Mouse (Mus musculus): ENCODE measurements around the gene Glrx5. TPM values are rescaled to one million over a fixed set of nuclear protein-coding genes. Genes with fewer than 3 reads are reported as not detected.

The Glrx5 gene
- polyA plus RNA-seq, 1 experiment from 2014 or later = 150 TPM

- Histone ChIP-seq H3K4me3 (replicated peaks; ENCODE audit: low read length) (peak overlapping the region; percentile 72), H3K27ac (ENCODE audit: low read length) (peak overlapping the region; percentile 25; the same call in 1 of the 2 replicates), H3K9ac (ENCODE audit: low read length) (peak overlapping the region; percentile 81), H3K4me2 (ENCODE audit: low read depth, low read length) (peak overlapping the region; percentile 75), H3K27me3 (ENCODE audit: control insufficient read depth, insufficient read depth, low read length) (peaks cover 18% of the 10 kb centered on the region), H3K36me3 (ENCODE audit: control insufficient read depth, insufficient read depth, low read length) (no peaks in the 10 kb centered on the region), H3K4me1 (ENCODE audit: control insufficient read depth, insufficient read depth, low read length) (peaks cover 22% of the 10 kb centered on the region), H3K9me3 (replicated peaks; ENCODE audit: control insufficient read depth, low read length) (no peaks in the 10 kb centered on the region)
- ATAC-seq (ENCODE audit: insufficient read depth, low FRiP score) = peak; percentile 6; the same call in 1 of the 2 replicates
- 20% methylated on average over 9 of the region's 9 CpGs for WGBS
Measured at GRCm38 (mm10) chr12:105010213-105010790, 22.2 kb upstream of the Glrx5 start.

DNA sequence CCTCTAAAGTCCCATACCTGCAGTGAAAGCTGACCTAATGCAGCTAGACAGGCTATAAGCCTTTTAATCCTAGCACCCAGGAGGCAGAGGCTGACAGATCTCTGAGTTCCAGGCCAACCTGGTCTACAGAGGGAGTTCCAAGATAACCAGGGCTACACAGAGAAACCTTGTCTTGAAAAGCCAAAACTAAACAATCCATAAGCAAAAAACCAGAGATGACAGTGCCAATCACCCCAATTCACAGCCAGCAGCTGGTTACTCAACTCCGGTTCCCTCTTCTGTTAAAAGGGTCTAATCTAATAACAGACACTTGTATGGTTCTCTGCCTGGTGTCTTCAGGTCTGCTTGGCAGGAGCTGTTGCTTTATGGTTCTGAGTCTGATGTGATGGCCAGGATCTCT is 20.9 kb upstream of the Glrx5 start:
- Histone ChIP-seq H3K9ac (ENCODE audit: low read length) (no peak overlapping the region), H3K27ac (ENCODE audit: low read length) (no peak overlapping the region), H3K36me3 (ENCODE audit: control insufficient read depth, insufficient read depth, low read length) (no peaks in the 10 kb centered on the region), H3K4me1 (ENCODE audit: control insufficient read depth, insufficient read depth, low read length) (peaks cover 22% of the 10 kb centered on the region), H3K9me3 (replicated peaks; ENCODE audit: control insufficient read depth, low read length) (no peaks in the 10 kb centered on the region), H3K4me3 (replicated peaks; ENCODE audit: low read length) (no peak overlapping the region), H3K27me3 (ENCODE audit: control insufficient read depth, insufficient read depth, low read length) (peaks cover 18% of the 10 kb centered on the region), H3K4me2 (ENCODE audit: low read depth, low read length) (no peak overlapping the region)
- no peak for ATAC-seq (ENCODE audit: insufficient read depth, low FRiP score)
- WGBS = 100% methylated on average over 1 of the region's 1 CpGs

- Histone ChIP-seq H3K4me3 (replicated peaks; ENCODE audit: low read length) (no peak overlapping the region), H3K4me1 (ENCODE audit: control insufficient read depth, insufficient read depth, low read length) (peaks cover 22% of the 10 kb centered on the region), H3K27ac (ENCODE audit: low read length) (no peak overlapping the region), H3K36me3 (ENCODE audit: control insufficient read depth, insufficient read depth, low read length) (no peaks in the 10 kb centered on the region), H3K9ac (ENCODE audit: low read length) (no peak overlapping the region), H3K4me2 (ENCODE audit: low read depth, low read length) (no peak overlapping the region), H3K9me3 (replicated peaks; ENCODE audit: control insufficient read depth, low read length) (no peaks in the 10 kb centered on the region), H3K27me3 (ENCODE audit: control insufficient read depth, insufficient read depth, low read length) (peaks cover 18% of the 10 kb centered on the region)
- 91% methylated on average over 4 of the region's 4 CpGs for WGBS
- no peak for ATAC-seq (ENCODE audit: insufficient read depth, low FRiP score)
Measured at GRCm38 (mm10) chr12:105012314-105012713, 20.2 kb upstream of the Glrx5 start.

- no peak for ATAC-seq (ENCODE audit: insufficient read depth, low FRiP score)
- WGBS = 17% methylated on average over 17 of the region's 17 CpGs
- H3K4me1 ChIP-seq (ENCODE audit: control insufficient read depth, insufficient read depth, low read length) = peaks cover 22% of the 10 kb centered on the region
- no peaks in the 10 kb centered on the region for H3K36me3 ChIP-seq (ENCODE audit: control insufficient read depth, insufficient read depth, low read length)
- peak overlapping the region; percentile 32 for H3K27ac ChIP-seq (ENCODE audit: low read length)
- peak overlapping the region; percentile 41; the same call in 1 of the 2 replicates for H3K9ac ChIP-seq (ENCODE audit: low read length)
- no peaks in the 10 kb centered on the region for H3K9me3 ChIP-seq (replicated peaks; ENCODE audit: control insufficient read depth, low read length)
- H3K27me3 ChIP-seq (ENCODE audit: control insufficient read depth, insufficient read depth, low read length) = peaks cover 11% of the 10 kb centered on the region
- H3K4me3 ChIP-seq (replicated peaks; ENCODE audit: low read length) = 0 out of 2 replicates have a peak overlapping the region, but pooled peaks have one; percentile 5
- peak overlapping the region; percentile 35 for H3K4me2 ChIP-seq (ENCODE audit: low read depth, low read length)
Measured at GRCm38 (mm10) chr12:105013065-105013464, 19.4 kb upstream of the Glrx5 start.

DNA sequence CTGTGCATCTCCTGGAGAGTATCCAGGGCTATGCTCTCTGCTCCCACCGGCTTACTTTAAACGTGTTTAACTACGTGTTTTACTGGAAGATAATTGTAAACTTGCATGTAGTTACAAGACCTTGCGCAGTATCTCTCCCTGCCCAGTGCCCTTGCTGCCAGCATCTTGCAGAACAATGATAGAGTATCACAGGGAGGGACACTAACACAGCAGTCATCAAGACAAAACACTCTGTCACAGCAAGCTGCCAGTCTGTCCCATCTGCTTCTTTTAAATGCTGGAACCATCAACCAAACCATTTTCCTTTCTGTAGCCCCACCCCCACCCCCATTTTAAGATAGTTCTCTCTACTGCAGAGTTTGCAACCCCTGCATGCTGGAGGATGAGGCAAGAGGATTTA is 16.3 kb upstream of the Glrx5 start:
- no peak for ATAC-seq (ENCODE audit: insufficient read depth, low FRiP score)
- H3K9ac ChIP-seq (ENCODE audit: low read length) = no peak overlapping the region
- H3K36me3 ChIP-seq (ENCODE audit: control insufficient read depth, insufficient read depth, low read length) = no peaks in the 10 kb centered on the region
- 51% methylated on average over 4 of the region's 4 CpGs for WGBS
- H3K4me1 ChIP-seq (ENCODE audit: control insufficient read depth, insufficient read depth, low read length) = no peaks in the 10 kb centered on the region
- H3K4me3 ChIP-seq (replicated peaks; ENCODE audit: low read length) = no peak overlapping the region
- H3K27ac ChIP-seq (ENCODE audit: low read length) = no peak overlapping the region
- no peak overlapping the region for H3K4me2 ChIP-seq (ENCODE audit: low read depth, low read length)
- H3K9me3 ChIP-seq (replicated peaks; ENCODE audit: control insufficient read depth, low read length) = no peaks in the 10 kb centered on the region
- no peaks in the 10 kb centered on the region for H3K27me3 ChIP-seq (ENCODE audit: control insufficient read depth, insufficient read depth, low read length)

DNA sequence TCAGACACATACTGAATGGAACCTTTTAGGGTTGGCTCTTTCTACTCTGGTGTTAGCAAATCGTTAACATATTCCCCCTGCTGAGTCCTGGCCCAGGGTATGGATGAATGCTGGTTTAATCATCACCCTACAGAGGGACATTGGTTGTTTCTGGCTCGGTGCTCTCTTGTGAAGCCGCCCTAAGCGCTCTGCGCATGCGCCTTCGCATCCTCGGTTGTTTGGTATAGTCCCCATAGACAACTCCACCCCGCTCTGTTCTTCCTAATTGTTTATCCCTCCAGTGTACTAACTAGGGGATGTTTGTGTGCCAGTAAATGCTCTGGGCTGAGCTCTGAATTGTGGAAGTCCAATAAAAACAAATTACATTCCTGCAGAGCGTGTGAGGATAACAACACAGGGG is 15.8 kb upstream of the Glrx5 start:
- Histone ChIP-seq H3K4me2 (ENCODE audit: low read depth, low read length) (no peak overlapping the region), H3K4me1 (ENCODE audit: control insufficient read depth, insufficient read depth, low read length) (no peaks in the 10 kb centered on the region), H3K27me3 (ENCODE audit: control insufficient read depth, insufficient read depth, low read length) (no peaks in the 10 kb centered on the region), H3K36me3 (ENCODE audit: control insufficient read depth, insufficient read depth, low read length) (no peaks in the 10 kb centered on the region), H3K9ac (ENCODE audit: low read length) (no peak overlapping the region), H3K9me3 (replicated peaks; ENCODE audit: control insufficient read depth, low read length) (no peaks in the 10 kb centered on the region), H3K4me3 (replicated peaks; ENCODE audit: low read length) (no peak overlapping the region), H3K27ac (ENCODE audit: low read length) (no peak overlapping the region)
- WGBS = 70% methylated on average over 10 of the region's 10 CpGs
- ATAC-seq (ENCODE audit: insufficient read depth, low FRiP score) = no peak

GRCm38 (mm10) chr12:105019359-105020219 is 12.9 kb upstream of the Glrx5 start:
- 42% methylated on average over 19 of the region's 19 CpGs for WGBS
- no peaks in the 10 kb centered on the region for H3K27me3 ChIP-seq (ENCODE audit: control insufficient read depth, insufficient read depth, low read length)
- 0 out of 2 replicates have a peak overlapping the region, but pooled peaks have one; percentile 15 for H3K9ac ChIP-seq (ENCODE audit: low read length)
- peak overlapping the region; percentile 10 for H3K4me2 ChIP-seq (ENCODE audit: low read depth, low read length)
- no peaks in the 10 kb centered on the region for H3K36me3 ChIP-seq (ENCODE audit: control insufficient read depth, insufficient read depth, low read length)
- peak; percentile 80 for ATAC-seq (ENCODE audit: insufficient read depth, low FRiP score)
- H3K4me1 ChIP-seq (ENCODE audit: control insufficient read depth, insufficient read depth, low read length) = no peaks in the 10 kb centered on the region
- H3K9me3 ChIP-seq (replicated peaks; ENCODE audit: control insufficient read depth, low read length) = 0 out of 2 replicates have a peak, but pooled peaks cover 5% of the 10 kb centered on the region
- no peak overlapping the region; the same call in 1 of the 2 replicates for H3K27ac ChIP-seq (ENCODE audit: low read length)
- H3K4me3 ChIP-seq (replicated peaks; ENCODE audit: low read length) = no peak overlapping the region

- no peak for ATAC-seq (ENCODE audit: insufficient read depth, low FRiP score)
- 67% methylated on average over 8 of the region's 8 CpGs for WGBS
- Histone ChIP-seq H3K4me3 (replicated peaks; ENCODE audit: low read length) (no peak overlapping the region), H3K36me3 (ENCODE audit: control insufficient read depth, insufficient read depth, low read length) (no peaks in the 10 kb centered on the region), H3K27ac (ENCODE audit: low read length) (no peak overlapping the region), H3K9ac (ENCODE audit: low read length) (no peak overlapping the region), H3K4me2 (ENCODE audit: low read depth, low read length) (no peak overlapping the region), H3K9me3 (replicated peaks; ENCODE audit: control insufficient read depth, low read length) (0 out of 2 replicates have a peak, but pooled peaks cover 5% of the 10 kb centered on the region), H3K27me3 (ENCODE audit: control insufficient read depth, insufficient read depth, low read length) (no peaks in the 10 kb centered on the region), H3K4me1 (ENCODE audit: control insufficient read depth, insufficient read depth, low read length) (no peaks in the 10 kb centered on the region)
Measured at GRCm38 (mm10) chr12:105021441-105022069, 10.9 kb upstream of the Glrx5 start.

- no peak overlapping the region for H3K9ac ChIP-seq (ENCODE audit: low read length)
- WGBS = 55% methylated on average over 7 of the region's 7 CpGs
- no peak overlapping the region for H3K27ac ChIP-seq (ENCODE audit: low read length)
- no peak overlapping the region for H3K4me3 ChIP-seq (replicated peaks; ENCODE audit: low read length)
- H3K4me2 ChIP-seq (ENCODE audit: low read depth, low read length) = no peak overlapping the region
- H3K27me3 ChIP-seq (ENCODE audit: control insufficient read depth, insufficient read depth, low read length) = no peaks in the 10 kb centered on the region
- H3K4me1 ChIP-seq (ENCODE audit: control insufficient read depth, insufficient read depth, low read length) = no peaks in the 10 kb centered on the region
- ATAC-seq (ENCODE audit: insufficient read depth, low FRiP score) = no peak
- H3K36me3 ChIP-seq (ENCODE audit: control insufficient read depth, insufficient read depth, low read length) = no peaks in the 10 kb centered on the region
- 0 out of 2 replicates have a peak, but pooled peaks cover 5% of the 10 kb centered on the region for H3K9me3 ChIP-seq (replicated peaks; ENCODE audit: control insufficient read depth, low read length)
Measured at GRCm38 (mm10) chr12:105022141-105022540, 10.3 kb upstream of the Glrx5 start.
